Mouse (Mus musculus) inflammation-experienced regulatory T-cells (primary cell): ENCODE results near the gene C1qtnf12. TPM values are rescaled to one million over a fixed set of nuclear protein-coding genes. Genes with fewer than 3 reads are reported as not detected.

Experiments used
- polyA plus RNA-seq, 2 experiments: library from polyadenylated mRNA; unstranded; fragments of 100-300 nt; shearing (Covaris generic); gene quantifications; one replicate each; pipeline ENCODE4 v1.2.1; 2017

The C1qtnf12 gene
- 10 to 100 TPM in 1 of 2 experiments, 1 to 10 TPM in 1; 6.2 to 22.9 TPM for polyA plus RNA-seq

DNA sequence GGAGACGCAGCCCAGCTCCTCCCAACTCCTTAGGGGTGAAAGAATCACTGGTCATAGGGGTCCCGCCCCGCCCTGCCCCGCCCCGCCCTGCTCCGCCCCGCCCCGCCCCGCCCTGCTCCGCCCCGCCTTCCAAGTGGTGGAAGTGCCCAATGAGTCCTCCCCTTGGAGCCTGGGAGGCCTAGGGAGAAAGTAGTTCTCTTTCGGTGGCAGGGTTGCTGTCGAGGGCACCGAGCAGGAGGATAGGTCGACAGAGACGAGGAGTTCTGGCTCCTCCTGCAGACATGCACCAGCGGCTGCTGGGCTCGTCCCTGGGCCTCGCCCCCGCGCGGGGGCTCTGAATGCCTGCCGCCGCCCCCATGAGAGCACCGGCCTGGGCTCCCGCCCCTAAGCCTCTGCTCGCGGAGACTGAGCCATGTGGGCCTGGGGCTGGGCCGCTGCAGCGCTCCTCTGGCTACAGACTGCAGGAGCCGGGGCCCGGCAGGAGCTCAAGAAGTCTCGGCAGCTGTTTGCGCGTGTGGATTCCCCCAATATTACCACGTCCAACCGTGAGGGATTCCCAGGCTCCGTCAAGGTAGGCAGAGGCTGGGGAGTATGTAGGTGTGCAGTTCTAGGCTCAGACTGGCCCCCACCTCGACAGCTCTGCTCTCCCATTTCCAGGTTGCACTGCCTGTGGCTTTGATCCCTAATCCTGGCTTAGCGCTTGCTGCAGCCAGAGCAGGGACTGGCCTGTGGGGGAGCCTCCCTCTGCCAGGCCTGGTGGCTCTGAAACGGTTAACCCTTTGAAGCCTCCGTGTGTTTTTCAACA lies at the start of gene C1qtnf12:
Gene C1qtnf12 (plus strand): TSS at position 152 of the 805 bp plus-strand sequence.

DNA sequence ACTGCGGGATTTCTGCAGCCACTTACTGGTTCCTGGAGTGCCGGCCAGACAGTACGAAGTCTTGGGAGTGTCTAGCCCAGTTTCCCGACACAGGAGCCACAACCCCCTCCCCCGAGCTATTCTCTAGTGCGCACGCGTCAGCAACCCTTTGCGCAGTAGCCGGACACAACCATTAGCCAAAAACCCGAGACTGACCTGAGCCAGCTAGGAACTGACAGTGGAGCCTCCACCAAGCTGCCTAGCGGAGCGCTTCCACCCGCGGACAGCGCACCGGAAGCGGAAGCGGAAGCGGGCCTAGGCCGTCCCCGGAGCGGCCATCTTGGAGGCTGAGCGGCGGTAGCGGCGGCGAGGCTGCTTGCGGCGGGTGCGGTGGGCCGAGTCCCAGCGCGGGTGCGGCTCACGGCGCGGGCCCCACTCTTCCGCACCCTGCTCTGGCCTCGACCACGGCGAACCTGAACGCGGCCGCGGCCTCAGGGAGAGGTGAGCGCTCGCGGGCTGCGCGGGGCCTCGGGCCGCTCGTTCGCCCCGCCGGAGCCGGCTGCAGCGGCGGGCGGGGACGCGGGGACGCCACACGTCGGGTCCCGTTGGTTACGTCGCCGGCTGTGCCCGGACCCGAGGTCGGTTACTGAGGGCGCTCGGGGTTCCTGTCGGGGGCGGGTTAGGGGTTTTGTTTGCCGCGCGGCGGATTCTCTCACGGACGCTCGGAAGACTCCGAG lies 18.4 kb upstream of the C1qtnf12 start, which contains the start of gene Ube2j2:
Gene Ube2j2 (plus strand): TSS at position 298 of the 716 bp plus-strand sequence.

DNA sequence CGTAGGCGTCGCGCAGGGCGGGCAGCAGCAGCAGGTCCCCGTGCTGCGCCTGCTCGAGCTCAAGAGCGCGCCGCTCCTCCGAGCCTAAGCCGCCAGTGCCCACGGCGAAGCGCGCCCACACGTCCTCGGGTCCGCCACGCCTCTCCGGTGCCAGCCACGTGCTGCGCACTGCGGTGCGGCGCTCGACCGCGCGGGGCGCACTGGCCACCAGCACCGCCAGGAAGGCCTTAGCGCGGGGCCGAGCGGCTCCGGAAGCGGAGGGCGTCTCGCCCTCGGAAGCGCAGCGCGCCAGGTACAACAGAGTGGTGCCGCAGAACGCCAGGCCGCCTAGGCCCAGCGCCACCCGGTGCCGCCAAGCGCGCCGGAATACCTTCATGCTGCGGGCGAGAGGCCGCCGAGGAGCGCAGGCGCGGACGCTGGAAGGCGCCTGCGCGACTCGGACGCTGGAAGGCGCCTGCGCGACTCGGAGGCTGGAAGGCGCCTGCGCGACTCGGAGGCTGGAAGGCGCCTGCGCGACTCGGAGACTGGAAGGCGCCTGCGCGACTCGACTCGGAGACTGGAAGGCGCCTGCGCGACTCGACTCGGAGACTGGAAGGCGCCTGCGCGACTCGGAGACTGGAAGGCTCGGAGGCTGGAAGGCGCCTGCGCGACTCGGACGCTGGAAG lies 30.3 kb downstream of the C1qtnf12 start, which contains the start of the genes B3galt6 and Sdf4:
Gene B3galt6 (minus strand): TSS at position 409 of the 665 bp plus-strand sequence.
Gene Sdf4 (plus strand): TSS at position 632 of the 665 bp plus-strand sequence.

DNA sequence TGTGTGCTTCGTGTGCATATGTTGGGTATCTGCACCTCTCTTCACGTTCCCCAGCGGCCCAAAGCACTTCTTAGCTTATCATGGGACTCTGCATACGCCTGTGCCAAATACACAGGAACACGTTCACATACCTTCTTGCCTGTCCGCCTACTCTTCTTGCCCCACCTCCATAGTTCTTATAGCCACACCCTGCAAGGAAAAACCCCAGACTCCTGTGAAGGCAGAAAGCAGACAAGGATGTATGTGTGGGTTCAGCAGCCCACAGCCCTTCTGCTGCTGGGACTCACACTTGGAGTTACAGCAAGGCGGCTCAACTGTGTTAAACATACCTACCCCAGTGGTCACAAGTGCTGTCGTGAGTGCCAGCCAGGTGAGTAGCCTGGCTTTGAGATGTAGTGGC lies 51.5 kb downstream of the C1qtnf12 start, which contains the start of gene Tnfrsf4:
Gene Tnfrsf4 (plus strand): TSS at position 207 of the 400 bp plus-strand sequence.

Other genes starting within 250 kb of the C1qtnf12 start
- gene Tmem240, start 227.5 kb upstream of the C1qtnf12 start, polyA plus RNA-seq = under 1 TPM; 0.84 to 0.94 TPM
- 10 to 100 TPM; 70.7 to 72.2 TPM for gene Atad3a, start 201.2 kb upstream of the C1qtnf12 start, polyA plus RNA-seq
- 1 to 10 TPM in 1 of 2 experiments, under 1 TPM in 1; 0.25 to 2.2 TPM for gene Vwa1, start 187.6 kb upstream of the C1qtnf12 start, polyA plus RNA-seq
- gene Tmem88b, start 176.4 kb upstream of the C1qtnf12 start, polyA plus RNA-seq = under 1 TPM in 1 of 2 experiments, not detected in 1; 0.05 TPM
- 1 to 10 TPM in 1 of 2 experiments, not detected in 1; 2.5 TPM for gene Ankrd65, start 171.9 kb upstream of the C1qtnf12 start, polyA plus RNA-seq
- gene Mrpl20, start 159.4 kb upstream of the C1qtnf12 start, polyA plus RNA-seq = 100 to 1,000 TPM; 104 to 112 TPM
- 100 to 1,000 TPM; 255 to 303 TPM for gene Ccnl2, start 149.8 kb upstream of the C1qtnf12 start, polyA plus RNA-seq
- gene Aurkaip1, start 131.0 kb upstream of the C1qtnf12 start, polyA plus RNA-seq = 100 to 1,000 TPM; 176 to 179 TPM
- 10 to 100 TPM in 1 of 2 experiments, 1 to 10 TPM in 1; 2.9 to 10.7 TPM for gene Mxra8, start 122.6 kb upstream of the C1qtnf12 start, polyA plus RNA-seq
- 10 to 100 TPM; 59.9 to 70.5 TPM for gene Dvl1, start 114.9 kb upstream of the C1qtnf12 start, polyA plus RNA-seq
- under 1 TPM; 0.62 to 0.66 TPM for gene Tas1r3, start 99.0 kb upstream of the C1qtnf12 start, polyA plus RNA-seq
- 10 to 100 TPM; 13.5 to 14.5 TPM for gene Cptp, start 92.9 kb upstream of the C1qtnf12 start, polyA plus RNA-seq
- 100 to 1,000 TPM; 104 to 139 TPM for gene Ints11, start 92.8 kb upstream of the C1qtnf12 start, polyA plus RNA-seq
- 10 to 100 TPM; 32.2 to 57.2 TPM for gene Pusl1, start 70.5 kb upstream of the C1qtnf12 start, polyA plus RNA-seq
- gene Acap3, start 70.5 kb upstream of the C1qtnf12 start, polyA plus RNA-seq = 10 to 100 TPM; 17.8 to 23.6 TPM
- gene Ube2j2, start 18.5 kb upstream of the C1qtnf12 start, polyA plus RNA-seq = 100 to 1,000 TPM; 125 to 168 TPM
- gene B3galt6, start 30.3 kb downstream of the C1qtnf12 start, polyA plus RNA-seq = 10 to 100 TPM; 10.8 to 17.6 TPM
- 100 to 1,000 TPM; 475 to 560 TPM for gene Sdf4, start 30.6 kb downstream of the C1qtnf12 start, polyA plus RNA-seq
- gene Tnfrsf4, start 51.5 kb downstream of the C1qtnf12 start, polyA plus RNA-seq = 1,000 to 10,000 TPM in 1 of 2 experiments, 100 to 1,000 TPM in 1; 285 to 1,118 TPM
- 100 to 1,000 TPM; 452 to 977 TPM for gene Tnfrsf18, start 63.8 kb downstream of the C1qtnf12 start, polyA plus RNA-seq
- gene Ttll10, start 97.1 kb downstream of the C1qtnf12 start, polyA plus RNA-seq = 1 to 10 TPM in 1 of 2 experiments, under 1 TPM in 1; 0.42 to 2.2 TPM
- gene 9430015G10Rik, start 147.7 kb downstream of the C1qtnf12 start, polyA plus RNA-seq = 10 to 100 TPM; 26.0 to 42.9 TPM
- 1 to 10 TPM in 1 of 2 experiments, under 1 TPM in 1; 0.35 to 1.3 TPM for gene Rnf223, start 168.2 kb downstream of the C1qtnf12 start, polyA plus RNA-seq
- gene Agrn, start 235.2 kb downstream of the C1qtnf12 start, polyA plus RNA-seq = 1 to 10 TPM; 4.5 to 5.9 TPM
- gene Isg15, start 238.5 kb downstream of the C1qtnf12 start, polyA plus RNA-seq = 10 to 100 TPM; 34.0 to 41.3 TPM
- gene AW011738, start 241.0 kb downstream of the C1qtnf12 start, polyA plus RNA-seq = 10 to 100 TPM; 25.0 to 25.6 TPM